Mouse (Mus musculus) CH12.LX (cell line): Measurements from ENCODE around the gene Tmsb4x. TPM values are rescaled to one million over a fixed set of nuclear protein-coding genes. Genes with fewer than 3 reads are reported as not detected.

Experiments used
- DNase-seq: peaks from one replicate; pipeline ENCODE4 v3.0.0-alpha.2; 2013; ENCODE audit errors: extremely low read depth
- H3K27ac ChIP-seq: 2 replicates; pipeline ENCODE4 v1.5.1; 2012; ENCODE audit warnings: low read depth, mild to moderate bottlenecking, control low read depth, moderate library complexity; ENCODE audit not compliant: insufficient read depth
- H3K27me3 ChIP-seq: replicated peaks from 2 replicates; pipeline ENCODE3; 2012; ENCODE audit warnings: inconsistent platforms
- H3K36me3 ChIP-seq, 2 experiments: replicated peaks in 1 of 2; 2 replicates each; pipeline versions ENCODE3 to v1.6.1; 2012; ENCODE audit warnings: inconsistent platforms in 1 of 2, low read length in 1 of 2, mild to moderate bottlenecking in 1 of 2, mixed read lengths in 1 of 2, moderate library complexity in 1 of 2; ENCODE audit not compliant: control insufficient read depth in 1 of 2, insufficient read depth in 1 of 2
- H3K4me1 ChIP-seq, 2 experiments: 2 replicates each; pipeline ENCODE4 v1.6.1; 2012; ENCODE audit warnings: inconsistent platforms in 1 of 2, moderate library complexity in 1 of 2; ENCODE audit not compliant: insufficient read depth in 2 of 2, control insufficient read depth in 1 of 2
- H3K4me2 ChIP-seq: 2 replicates; pipeline ENCODE4 v1.6.1; 2012; ENCODE audit warnings: low read depth, mild to moderate bottlenecking, control low read depth; ENCODE audit not compliant: poor library complexity, insufficient read depth, severe bottlenecking
- H3K4me3 ChIP-seq, 3 experiments: fragments of 150-350 bp in 1 of 3; sonication (generic) in 1 of 3; replicated peaks in 1 of 3; 2 replicates each; pipeline versions ENCODE3 to v1.5.1; 2011 to 2012; ENCODE audit warnings: low read depth in 2 of 3, low read length in 2 of 3, mild to moderate bottlenecking in 2 of 3, moderate library complexity in 2 of 3, control low read depth in 1 of 3, improper control_type of control experiment in 1 of 3, inconsistent platforms in 1 of 3, mixed read lengths in 1 of 3; ENCODE audit not compliant: poor library complexity in 1 of 3
- H3K79me2 ChIP-seq: replicated peaks from 2 replicates; pipeline ENCODE4 v1.6.1; 2012; ENCODE audit warnings: mild to moderate bottlenecking, moderate library complexity; ENCODE audit not compliant: control insufficient read depth, poor library complexity, insufficient read depth, severe bottlenecking; ENCODE audit errors: extremely low read depth
- H3K9ac ChIP-seq: 2 replicates; pipeline ENCODE4 v1.6.1; 2012; ENCODE audit warnings: low read depth, mild to moderate bottlenecking, control low read depth, moderate library complexity; ENCODE audit not compliant: insufficient read depth
- H3K9me3 ChIP-seq: replicated peaks from 2 replicates; pipeline ENCODE3; 2012; ENCODE audit warnings: low read length, inconsistent platforms, mixed read lengths
- BHLHE40 ChIP-seq: IDR thresholded peaks from 2 replicates; pipeline ENCODE4 v1.6.1; 2011; ENCODE audit warnings: mild to moderate bottlenecking, low read depth, low read length, improper control_type of control experiment
- CHD1 ChIP-seq: IDR thresholded peaks from 2 replicates; pipeline ENCODE4 v1.6.1; 2012; ENCODE audit warnings: low read depth, low read length, improper control_type of control experiment, inconsistent platforms
- CHD2 ChIP-seq: IDR thresholded peaks from 2 replicates; pipeline ENCODE4 v1.6.1; 2011; ENCODE audit warnings: low read length, improper control_type of control experiment
- CTCF ChIP-seq, 2 experiments: IDR thresholded peaks in 1 of 2; conservative IDR thresholded peaks in 1 of 2; 2 replicates each; pipeline ENCODE4 v1.5.1; 2011 to 2012; ENCODE audit warnings: low read depth in 2 of 2, low read length in 2 of 2, improper control_type of control experiment in 1 of 2, inconsistent platforms in 1 of 2, mild to moderate bottlenecking in 1 of 2, moderate library complexity in 1 of 2
- E2F4 ChIP-seq: IDR thresholded peaks from 2 replicates; pipeline ENCODE4 v1.6.1; 2011; ENCODE audit warnings: low read depth, low read length, improper control_type of control experiment; ENCODE audit not compliant: insufficient replicate concordance
- ELF1 ChIP-seq: IDR thresholded peaks from 2 replicates; pipeline ENCODE4 v1.6.1; 2014; ENCODE audit warnings: low read depth, mild to moderate bottlenecking, inconsistent platforms, low read length, improper control_type of control experiment
- EP300 ChIP-seq: IDR thresholded peaks from 2 replicates; pipeline ENCODE4 v1.6.1; 2011; ENCODE audit warnings: low read length, improper control_type of control experiment
- HCFC1 ChIP-seq: IDR thresholded peaks from 2 replicates; pipeline ENCODE4 v1.6.1; 2012; ENCODE audit warnings: low read depth, mild to moderate bottlenecking, inconsistent platforms, low read length, improper control_type of control experiment
- IRF4 ChIP-seq: IDR thresholded peaks from 2 replicates; pipeline ENCODE4 v1.6.1; 2014; ENCODE audit warnings: low read depth, mild to moderate bottlenecking, inconsistent platforms, low read length, improper control_type of control experiment
- JUN ChIP-seq: IDR thresholded peaks from 2 replicates; pipeline ENCODE4 v1.6.1; 2011; ENCODE audit warnings: low read depth, mild to moderate bottlenecking, low read length, improper control_type of control experiment, moderate library complexity; ENCODE audit not compliant: insufficient read depth
- JUND ChIP-seq: conservative IDR thresholded peaks from 2 replicates; pipeline ENCODE4 v1.6.1; 2011; ENCODE audit warnings: low read depth, low read length, improper control_type of control experiment
- KAT2A ChIP-seq: IDR thresholded peaks from 2 replicates; pipeline ENCODE4 v1.6.1; 2012; ENCODE audit warnings: low read length, improper control_type of control experiment, inconsistent platforms; ENCODE audit not compliant: insufficient replicate concordance
- MAX ChIP-seq: IDR thresholded peaks from 2 replicates; pipeline ENCODE4 v1.6.1; 2011; ENCODE audit warnings: low read length, improper control_type of control experiment
- MEF2A ChIP-seq: IDR thresholded peaks from 2 replicates; pipeline ENCODE4 v1.6.1; 2014; ENCODE audit warnings: low read depth, mild to moderate bottlenecking, inconsistent platforms, low read length, improper control_type of control experiment, borderline replicate concordance
- MYC ChIP-seq: IDR thresholded peaks from 2 replicates; pipeline ENCODE4 v1.6.1; 2011; ENCODE audit warnings: low read depth, mild to moderate bottlenecking, improper control_type of control experiment, low read length
- NELFE ChIP-seq: IDR thresholded peaks from 2 replicates; pipeline ENCODE4 v1.6.1; 2011; ENCODE audit warnings: low read depth, low read length, improper control_type of control experiment
- NRF1 ChIP-seq: IDR thresholded peaks from 2 replicates; pipeline ENCODE4 v1.6.1; 2014; ENCODE audit warnings: low read depth, mild to moderate bottlenecking, inconsistent platforms, low read length, improper control_type of control experiment, moderate library complexity
- PAX5 ChIP-seq: IDR thresholded peaks from 2 replicates; pipeline ENCODE4 v1.6.1; 2012; ENCODE audit warnings: low read length, inconsistent platforms, mixed read lengths
- RAD21 ChIP-seq: IDR thresholded peaks from 2 replicates; pipeline ENCODE4 v1.6.1; 2011; ENCODE audit warnings: low read depth, mild to moderate bottlenecking, low read length, improper control_type of control experiment, moderate library complexity
- RCOR1 ChIP-seq: conservative IDR thresholded peaks from 2 replicates; pipeline ENCODE4 v1.6.1; 2012; ENCODE audit warnings: low read depth, mild to moderate bottlenecking, inconsistent platforms, low read length, improper control_type of control experiment
- SIN3A ChIP-seq: IDR thresholded peaks from 2 replicates; pipeline ENCODE4 v1.6.1; 2012; ENCODE audit warnings: low read length, improper control_type of control experiment, inconsistent platforms
- SMC3 ChIP-seq: IDR thresholded peaks from 2 replicates; pipeline ENCODE4 v1.6.1; 2011; ENCODE audit warnings: low read depth, low read length, improper control_type of control experiment
- TBP ChIP-seq: conservative IDR thresholded peaks from 2 replicates; pipeline ENCODE4 v1.6.1; 2011; ENCODE audit warnings: low read depth, low read length, improper control_type of control experiment
- TCF12 ChIP-seq: IDR thresholded peaks from 2 replicates; pipeline ENCODE4 v1.6.1; 2014; ENCODE audit warnings: low read depth, mild to moderate bottlenecking, inconsistent platforms, low read length, improper control_type of control experiment
- USF2 ChIP-seq: conservative IDR thresholded peaks from 2 replicates; pipeline ENCODE4 v1.6.1; 2011; ENCODE audit warnings: low read depth, low read length, improper control_type of control experiment
- ZKSCAN1 ChIP-seq: IDR thresholded peaks from 2 replicates; pipeline ENCODE4 v1.6.1; 2012; ENCODE audit warnings: low read depth, inconsistent platforms, low read length, improper control_type of control experiment, borderline replicate concordance
- ZMIZ1 ChIP-seq: IDR thresholded peaks from 2 replicates; pipeline ENCODE4 v1.6.1; 2012; ENCODE audit warnings: low read depth, mild to moderate bottlenecking, inconsistent platforms, low read length, improper control_type of control experiment
- ZNF384 ChIP-seq: IDR thresholded peaks from 2 replicates; pipeline ENCODE4 v1.6.1; 2012; ENCODE audit warnings: low read depth, low read length, improper control_type of control experiment, inconsistent platforms
- dilution Hi-C: fragments of 300-500 bp; cut with MboI; formaldehyde crosslinking; loops from 2 replicates; pipeline ENCODE4 v1.14.3; 2020; ENCODE audit warnings: low sequenced_read_pairs; ENCODE audit not compliant: extremely low pct_unique_long_range_greater_than_20kb, extremely low pct_ligation_motif_present
- in situ Hi-C: fragments of 300-500 bp; cut with MboI; formaldehyde crosslinking; loops from 3 replicates; pipeline ENCODE4 v1.14.3; 2019; ENCODE audit warnings: low sequenced_read_pairs, low pct_ligation_motif_present, low pct_unique_long_range_greater_than_20kb, mixed read lengths
- polyA plus RNA-seq: library from polyadenylated mRNA; unstranded; fragments of >175 nt; gene quantifications from 2 replicates; pipeline ENCODE4 v1.2.1, GENCODE M21; 2012; ENCODE audit warnings: low read depth; ENCODE audit not compliant: insufficient read length
- total RNA-seq, 2 experiments: library from RNA; depleted of rRNA; stranded (reverse); fragments of 300-350 nt in 1 of 2; fragments of >200 nt in 1 of 2; gene quantifications; 2 replicates each; pipeline ENCODE4 v1.2.3; 2012 to 2014

The Tmsb4x gene
- total and polyA plus RNA-seq, 3 experiments = 1,828 to 6,726 (median 2,307) TPM

- Histone ChIP-seq H3K27me3 (no peaks in the 10 kb centered on the region), H3K9me3 (no peaks in the 10 kb centered on the region), H3K9ac (peak overlapping the region; percentile 24; the same call in 1 of the 2 replicates), H3K4me3 (peak overlapping the region in 1 of 3 experiments; percentile 31), H3K4me1 (peaks cover 23 to 48% of the 10 kb centered on the region in 2 experiments), H3K36me3 (no peaks in the 10 kb centered on the region), H3K79me2 (no peaks in the 10 kb centered on the region), H3K27ac (peak overlapping the region; percentile 97), H3K4me2 (no peak overlapping the region)
- TF ChIP-seq TBP (no peak), NRF1 (no peak), MAX (no peak), EP300 (no peak), CTCF (conservative IDR thresholded peaks at IDR 0.05 in 1 of 2, IDR thresholded peaks at IDR 0.05 in 1 of 2; ENCODE audit: low read depth in 2 of 2, low read length in 2 of 2) (no peak), USF2 (no peak), MEF2A (no peak), SMC3 (no peak), JUND (no peak), JUN (no peak), CHD2 (no peak), RCOR1 (no peak), RAD21 (no peak), KAT2A (no peak), IRF4 (no peak), ELF1 (no peak), HCFC1 (no peak), NELFE (no peak), ZNF384 (no peak)
- in situ Hi-C loops (no loop called here), dilution Hi-C loops (no loop called here)
- DNase-seq = no peak
Observed at GRCm38 (mm10) chrX:167174311-167174710, 34.8 kb downstream of the Tmsb4x start.

DNA sequence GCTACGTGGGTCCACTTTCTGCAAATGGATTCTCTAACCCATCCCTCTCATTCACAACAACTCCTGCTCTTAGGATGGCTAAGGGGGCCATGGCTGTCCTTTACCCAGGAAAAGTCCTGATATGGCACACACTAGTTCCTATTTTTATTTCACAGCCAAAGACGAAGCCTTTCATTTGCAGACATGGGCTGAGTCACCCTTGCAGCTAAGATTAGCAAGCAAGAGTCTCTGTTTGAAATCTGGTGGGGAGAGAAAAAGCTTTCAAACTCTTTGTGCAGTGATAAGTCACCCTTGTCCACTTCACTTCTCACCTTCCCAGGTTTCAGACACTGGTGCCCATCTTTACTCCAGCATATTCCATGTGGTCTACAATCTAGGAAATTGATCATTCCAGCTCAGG is 36.9 kb downstream of the Tmsb4x start:
- in situ Hi-C loops = no loop called here

More for the DNA sequence above, 36.9 kb downstream of the Tmsb4x start:
- H3K4me2 ChIP-seq = no peak overlapping the region
- no peaks in the 10 kb centered on the region for H3K9me3 ChIP-seq
- H3K9ac ChIP-seq = no peak overlapping the region
- no peaks in the 10 kb centered on the region for H3K27me3 ChIP-seq
- no peak overlapping the region for H3K4me3 ChIP-seq
- H3K79me2 ChIP-seq = no peaks in the 10 kb centered on the region
- H3K27ac ChIP-seq = peak overlapping the region; percentile 28; the same call in 1 of the 2 replicates
- DNase-seq = no peak
- no peaks in the 10 kb centered on the region for H3K36me3 ChIP-seq
- peaks cover 20 to 38% of the 10 kb centered on the region in 2 experiments for H3K4me1 ChIP-seq
- no peak for TF ChIP-seq HCFC1
- no peak for TF ChIP-seq E2F4
- no peak for TF ChIP-seq ZMIZ1
- TF ChIP-seq JUN = no peak
- no peak for TF ChIP-seq EP300
- TF ChIP-seq TCF12 = no peak
- TF ChIP-seq MEF2A = no peak
- no peak for TF ChIP-seq ZKSCAN1
- TF ChIP-seq CHD1 = no peak
- no peak for TF ChIP-seq JUND
- no peak for TF ChIP-seq BHLHE40
- no peak for TF ChIP-seq PAX5
- TF ChIP-seq MYC = no peak
- no peak for TF ChIP-seq TBP
- no peak for TF ChIP-seq RAD21
- TF ChIP-seq SIN3A = no peak
- no peak for TF ChIP-seq ZNF384
- dilution Hi-C loops = no loop called here
